Mouse (Mus musculus) left cerebral cortex, postnatal 36 days (tissue): ENCODE measurements around the gene Tmem233. TPM values are rescaled to one million over a fixed set of nuclear protein-coding genes. Genes with fewer than 3 reads are reported as not detected.

ENCODE experiments used
- DNase-seq, 2 experiments: peaks; one replicate each; pipeline ENCODE4 v3.0.0; 2021 to 2022; ENCODE audit warnings: low spot score in 2 of 2, mixed read lengths in 1 of 2
- intact Hi-C: fragments of 180-260 bp; cut with DNase I; formaldehyde crosslinking; loops from one replicate; pipeline ENCODE4 v1.15.1; 2025
- total RNA-seq, 2 experiments: library from RNA; stranded (reverse); gene quantifications; 2 replicates each; pipeline ENCODE4 v1.2.3; 2021

Tmem233 gene
- total RNA-seq, 2 experiments from 2014 or later: not detected

DNA sequence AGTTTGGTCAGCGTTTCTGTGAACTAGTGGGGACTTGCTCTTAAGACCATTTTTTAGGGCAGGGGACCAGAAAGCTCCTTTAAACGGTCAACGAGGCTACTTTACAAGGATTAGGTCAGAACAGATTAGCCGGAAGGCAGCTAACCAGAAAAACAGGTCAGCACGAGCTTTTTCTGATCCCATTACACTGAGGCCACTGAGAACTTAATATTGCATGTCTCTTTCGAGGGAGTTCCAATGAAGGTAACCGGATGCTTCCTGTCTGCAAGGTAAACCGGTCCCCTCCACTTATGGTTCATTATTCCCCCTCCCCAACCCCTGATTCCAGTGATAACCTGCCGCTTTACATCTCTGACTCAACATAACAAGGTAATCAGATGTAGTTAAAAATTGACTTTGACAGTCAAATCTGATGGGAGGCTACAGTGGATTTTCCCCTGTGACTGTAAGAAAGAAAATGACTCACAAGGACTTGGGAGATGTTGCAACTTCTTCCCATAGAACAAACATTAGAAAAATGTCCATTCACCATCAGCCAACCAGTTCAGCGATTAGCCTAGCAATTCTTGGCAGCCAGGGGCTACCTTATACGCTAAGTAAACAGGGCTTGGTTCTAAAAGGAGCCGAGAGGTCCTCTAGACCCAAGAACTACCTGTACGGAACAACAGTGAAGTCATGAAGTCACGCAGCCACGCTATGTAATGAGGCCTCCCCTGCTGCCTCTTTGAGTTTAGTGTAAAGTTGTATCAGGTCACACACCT lies 73.8 kb downstream of the Tmem233 start:
- intact Hi-C loops: no loop called here
- DNase-seq: no peak

DNA sequence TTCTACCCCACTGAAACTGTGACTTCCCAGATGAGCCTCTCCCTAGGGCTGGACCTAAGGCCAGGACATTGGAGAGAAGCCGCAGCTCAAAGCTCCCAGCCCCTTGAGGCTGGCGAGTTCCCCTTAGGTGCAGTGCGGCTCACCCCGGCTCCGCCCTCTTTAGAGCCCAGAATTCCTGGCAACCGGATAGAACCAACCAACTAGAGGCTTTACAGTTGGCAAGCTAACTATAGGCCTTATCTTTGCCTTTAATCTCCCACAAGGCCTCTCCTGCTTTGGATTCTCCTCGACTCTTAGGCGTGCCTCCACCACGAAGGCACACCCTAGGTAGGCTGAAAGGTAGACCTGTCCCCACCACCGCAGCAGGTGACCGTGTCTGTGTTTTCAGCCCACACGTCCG lies 75.3 kb downstream of the Tmem233 start:
- intact Hi-C loops: no loop called here
- DNase-seq: no peak

DNA sequence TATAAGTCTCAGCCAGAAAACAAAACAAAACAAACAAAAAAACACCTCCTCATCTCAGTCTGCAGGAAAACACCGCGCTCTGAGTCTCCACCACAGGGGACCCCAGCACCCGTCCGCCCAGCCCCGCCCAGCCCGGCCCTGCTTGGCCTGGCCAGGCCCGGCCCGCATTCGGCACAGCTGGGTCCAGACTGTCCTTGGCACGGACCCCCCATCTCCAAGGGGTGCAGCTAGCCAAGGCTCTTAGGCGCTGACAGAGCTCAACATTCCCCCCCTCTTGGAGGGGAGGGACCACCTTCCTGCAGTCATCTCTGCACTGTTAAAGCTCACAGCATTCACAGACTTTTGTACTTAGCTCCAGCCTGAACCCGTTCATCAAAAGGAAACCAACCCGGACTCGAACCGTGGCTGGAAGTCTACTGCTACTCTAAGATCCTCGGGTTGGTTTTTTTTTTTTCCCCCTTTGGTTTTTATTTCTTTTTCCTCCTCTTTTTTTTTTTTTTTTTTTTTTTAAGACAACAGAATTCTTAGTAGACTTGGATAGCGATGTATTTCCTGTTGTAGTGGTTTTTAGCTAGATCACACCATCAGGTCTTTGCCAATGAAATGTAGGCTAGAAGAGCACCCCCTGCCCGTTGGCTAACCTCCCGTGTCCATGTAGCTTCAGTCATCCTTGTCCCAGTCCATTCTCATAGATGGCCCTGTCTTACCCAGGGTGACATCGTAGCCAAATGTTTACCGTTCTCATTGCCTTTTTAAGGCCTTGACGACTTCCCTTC lies 76.5 kb downstream of the Tmem233 start:
- no peak for DNase-seq
- intact Hi-C loops: no loop called here

DNA sequence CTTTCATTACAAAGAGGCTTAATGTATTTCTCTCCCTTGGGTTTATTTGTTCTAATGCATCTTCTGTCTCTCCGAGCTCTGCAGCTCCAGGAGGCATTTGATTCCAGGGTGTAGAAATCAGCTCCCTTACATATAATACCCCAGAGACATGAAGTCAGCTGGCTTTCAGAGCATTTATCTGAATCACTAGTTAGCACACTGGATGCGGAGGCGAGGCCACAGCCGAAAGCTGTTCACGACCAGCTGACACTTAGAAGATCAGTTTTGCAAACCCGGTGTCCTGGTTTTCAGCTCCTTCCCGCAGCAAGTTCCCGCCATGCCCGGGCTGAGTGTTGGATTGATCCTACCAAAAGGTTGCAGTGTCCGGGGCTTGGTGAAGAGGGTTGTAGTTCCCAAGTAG lies 78.8 kb downstream of the Tmem233 start:
- DNase-seq: no peak
- intact Hi-C loops: no loop called here

DNA sequence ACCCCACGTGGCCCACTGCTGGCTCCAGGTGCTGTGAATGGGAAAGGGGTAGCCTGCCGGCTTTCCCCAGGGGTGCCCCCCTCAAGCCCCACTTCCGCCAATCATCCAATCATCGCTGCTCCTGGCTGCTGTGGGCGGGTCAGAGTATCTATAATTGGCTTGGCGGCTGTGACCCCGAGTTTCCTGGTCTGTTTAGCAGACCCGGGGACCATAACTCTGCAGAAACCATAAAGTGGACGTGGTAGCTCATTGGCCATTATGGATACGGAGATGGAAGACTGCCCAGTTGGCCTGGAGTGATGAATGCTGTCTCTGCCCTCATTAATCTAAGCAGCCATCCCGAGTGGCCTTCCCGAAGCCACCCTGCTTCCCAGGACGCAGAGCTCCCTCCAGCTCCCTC lies 79.2 kb downstream of the Tmem233 start:
- no peak for DNase-seq
- intact Hi-C loops: no loop called here

DNA sequence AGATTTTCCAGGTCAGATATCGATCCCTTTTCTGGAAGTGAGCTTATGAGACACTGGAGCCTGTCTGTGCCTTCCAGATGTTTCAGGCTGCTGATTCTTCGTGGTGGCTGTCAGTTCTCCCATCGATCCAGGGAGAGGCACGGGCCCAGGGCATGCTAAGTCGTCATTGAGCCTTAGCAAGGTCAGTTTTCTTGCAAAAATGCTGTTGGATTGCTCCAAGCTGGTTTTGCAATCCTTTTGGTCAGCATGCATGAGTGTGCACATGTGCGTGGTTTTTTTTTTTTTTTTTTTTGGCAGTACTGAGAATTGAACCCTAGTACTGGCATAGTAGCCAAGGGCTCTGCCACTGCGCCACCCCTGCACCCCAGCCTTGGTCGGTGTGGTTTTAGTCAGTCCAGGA lies 79.9 kb downstream of the Tmem233 start:
- no peak for DNase-seq
- intact Hi-C loops: no loop called here

DNA sequence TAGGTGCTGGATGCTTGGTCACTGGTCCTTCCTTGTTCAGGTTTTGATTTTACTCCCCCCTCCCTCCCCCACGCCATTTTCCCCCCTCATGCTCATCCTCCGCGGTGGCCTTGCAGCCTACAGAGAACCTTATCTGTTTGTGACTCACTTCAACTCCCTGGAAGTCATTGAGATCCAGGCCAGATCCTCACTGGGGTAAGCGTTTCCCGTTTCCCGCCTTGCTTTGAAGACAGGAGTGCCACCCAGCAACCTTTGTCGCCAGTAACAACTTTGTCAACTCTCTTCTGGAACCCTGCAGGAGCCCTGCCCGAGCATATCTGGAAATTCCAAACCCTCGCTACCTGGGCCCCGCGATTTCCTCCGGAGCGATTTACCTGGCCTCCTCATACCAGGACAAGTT lies 85.7 kb downstream of the Tmem233 start:
- intact Hi-C loops: no loop called here
- no peak for DNase-seq

DNA sequence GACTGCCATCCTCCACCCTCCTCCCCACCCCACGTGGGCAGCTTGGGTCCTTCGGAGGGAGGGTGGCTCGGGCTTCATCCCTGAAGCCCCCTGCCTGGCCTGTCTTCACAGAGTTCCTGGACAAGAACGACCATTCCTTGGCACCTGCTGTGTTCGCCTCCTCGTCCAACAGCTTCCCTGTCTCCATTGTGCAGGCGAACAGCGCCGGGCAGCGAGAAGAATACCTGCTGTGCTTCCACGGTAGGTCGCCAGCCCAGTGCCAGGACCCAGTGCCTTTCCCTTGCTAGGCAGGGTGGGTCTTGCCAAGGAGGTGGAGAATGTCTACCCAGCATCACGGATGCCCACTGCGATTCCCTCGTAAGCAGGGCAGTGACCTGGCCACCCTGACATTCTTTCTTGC lies 88.9 kb downstream of the Tmem233 start:
- DNase-seq: no peak
- intact Hi-C loops: no loop called here

DNA sequence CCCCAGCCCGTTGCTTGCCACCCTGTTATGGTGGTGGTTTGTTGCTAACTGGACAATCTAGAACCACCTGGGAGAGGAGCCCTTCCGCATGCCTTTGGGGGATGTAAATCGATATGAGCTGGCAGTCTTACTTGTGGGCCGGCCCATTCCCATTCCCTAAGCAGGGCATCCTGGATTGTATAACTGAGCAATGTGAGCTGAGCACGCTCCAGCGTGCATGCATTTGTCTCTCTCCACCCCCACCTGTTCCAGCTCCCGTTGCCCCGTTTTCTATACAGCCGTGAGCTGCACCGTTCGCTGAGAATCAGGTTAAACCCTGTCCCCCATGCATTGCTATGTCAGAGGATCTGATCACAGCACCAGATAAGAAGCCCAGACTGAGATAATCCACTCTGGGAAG lies 91.3 kb downstream of the Tmem233 start:
- DNase-seq: no peak
- intact Hi-C loops: no loop called here

Other genes with a start within 250 kb of the Tmem233 start
- 100 to 1,000 TPM; 178 to 201 TPM for gene Cit, start 238.0 kb downstream of the Tmem233 start, total RNA-seq
- 10 to 100 TPM; 26.1 to 27.0 TPM for gene Prkab1, start 58.7 kb downstream of the Tmem233 start, total RNA-seq
- gene Ccdc60, start 205.7 kb upstream of the Tmem233 start, total RNA-seq: under 1 TPM; 0.11 to 0.17 TPM